Mouse (Mus musculus) brain, adult 2 months (tissue): ENCODE results near the gene Kctd12.

Experiments
- DNase-seq: peaks from one replicate; pipeline ENCODE4 v3.0.0; 2011; ENCODE audit warnings: low read depth, low spot score

Gene Kctd12

GRCm38 (mm10) chr14:102965841-102966240 lies 16.6 kb downstream of the Kctd12 start:
- DNase-seq = peak; percentile 67

- no peak for DNase-seq
Observed at GRCm38 (mm10) chr14:102962019-102962418, 20.4 kb downstream of the Kctd12 start.

- DNase-seq = no peak
Observed at GRCm38 (mm10) chr14:102953511-102953910, 28.9 kb downstream of the Kctd12 start.

GRCm38 (mm10) chr14:102951974-102952373 lies 30.5 kb downstream of the Kctd12 start:
- no peak for DNase-seq

- DNase-seq = no peak
Observed at GRCm38 (mm10) chr14:102947796-102948195, 34.6 kb downstream of the Kctd12 start.

GRCm38 (mm10) chr14:102942222-102942843 lies 40.1 kb downstream of the Kctd12 start:
- no peak for DNase-seq

- peak; percentile 83 for DNase-seq
Observed at GRCm38 (mm10) chr14:102934878-102935277, 47.6 kb downstream of the Kctd12 start.

GRCm38 (mm10) chr14:102930933-102931332 lies 51.5 kb downstream of the Kctd12 start:
- no peak for DNase-seq

GRCm38 (mm10) chr14:102929545-102929944 lies 52.9 kb downstream of the Kctd12 start:
- no peak for DNase-seq

- no peak for DNase-seq
Observed at GRCm38 (mm10) chr14:102927847-102928466, 54.5 kb downstream of the Kctd12 start.
